Mouse (Mus musculus): ENCODE measurements around the gene Shroom3. TPM values are rescaled to one million over a fixed set of nuclear protein-coding genes. Genes with fewer than 3 reads are reported as not detected.

The Shroom3 gene
- polyA plus RNA-seq, 1 experiment from 2014 or later, result 3.2 TPM

DNA sequence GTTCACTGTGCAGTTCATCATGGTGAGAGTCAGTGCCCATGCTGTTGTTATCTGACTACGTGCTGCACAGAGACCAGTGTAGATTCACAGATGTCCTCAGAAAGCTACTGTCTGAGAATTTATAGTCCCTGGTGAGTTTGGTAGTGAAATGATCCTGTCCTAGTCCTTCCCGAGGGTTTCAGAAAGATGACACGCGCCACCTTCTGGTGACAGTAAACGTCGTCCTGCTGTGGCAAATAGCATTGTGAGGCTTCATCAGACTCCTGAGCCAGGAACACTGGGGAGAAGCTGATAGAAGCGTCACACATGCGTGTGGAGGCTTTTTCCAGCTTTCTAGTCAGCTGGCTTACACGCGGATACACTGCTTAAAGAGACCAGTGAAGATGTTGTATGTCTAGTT is 271.1 kb downstream of the Shroom3 start:
- Histone ChIP-seq H3K36me3 (peaks cover 14% of the 10 kb centered on the region; the same call in 1 of the 2 replicates), H3K4me1 (peaks cover 9% of the 10 kb centered on the region), H3K27me3 (no peaks in the 10 kb centered on the region), H3K4me3 (no peak overlapping the region), H3K27ac (no peak overlapping the region), H3K9ac (no peak overlapping the region), H3K4me2 (no peak overlapping the region), H3K9me3 (no peaks in the 10 kb centered on the region)
- no peak for ATAC-seq (ENCODE audit: insufficient number of reproducible peaks, low FRiP score, low TSS enrichment, low read depth)
- 32% methylated on average over 10 of the region's 10 CpGs for WGBS

DNA sequence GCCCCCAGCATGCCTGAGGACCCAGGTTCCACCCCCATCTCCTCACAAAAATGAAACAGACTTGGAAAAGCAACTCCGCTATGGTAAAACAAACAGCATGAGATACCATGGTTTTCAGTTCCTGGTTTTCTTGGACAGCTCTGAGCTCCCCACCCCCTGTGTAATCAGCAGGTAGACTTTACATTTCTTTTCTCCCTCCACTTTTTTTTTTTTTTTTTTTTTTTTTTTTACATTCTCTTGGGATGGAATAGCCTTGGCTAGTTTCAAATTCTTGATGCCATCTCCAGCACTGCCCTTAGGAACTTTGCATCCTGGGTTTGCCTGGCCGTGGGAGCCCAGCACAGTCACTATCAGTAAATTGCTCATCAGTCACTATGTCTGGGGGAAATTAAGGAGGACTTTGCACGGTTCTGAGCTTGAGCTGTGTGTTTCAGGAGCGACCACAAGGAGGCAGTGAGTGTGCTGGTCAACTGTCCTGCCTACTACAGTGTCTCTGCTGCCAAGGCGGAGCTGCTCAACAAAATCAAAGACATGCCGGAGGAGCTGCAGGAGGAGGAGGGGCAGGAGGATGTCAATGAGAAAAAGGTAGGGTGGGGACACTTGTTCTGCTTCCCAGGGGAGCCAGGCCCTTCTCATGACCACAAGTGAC is 271.7 kb downstream of the Shroom3 start:
- Histone ChIP-seq H3K36me3 (peaks cover 14% of the 10 kb centered on the region; the same call in 1 of the 2 replicates), H3K9ac (no peak overlapping the region), H3K9me3 (no peaks in the 10 kb centered on the region), H3K4me2 (no peak overlapping the region), H3K27me3 (no peaks in the 10 kb centered on the region), H3K4me1 (peaks cover 11% of the 10 kb centered on the region), H3K27ac (no peak overlapping the region), H3K4me3 (no peak overlapping the region)
- ATAC-seq (ENCODE audit: insufficient number of reproducible peaks, low FRiP score, low TSS enrichment, low read depth), result no peak
- 44% methylated on average over 6 of the region's 6 CpGs for WGBS

DNA sequence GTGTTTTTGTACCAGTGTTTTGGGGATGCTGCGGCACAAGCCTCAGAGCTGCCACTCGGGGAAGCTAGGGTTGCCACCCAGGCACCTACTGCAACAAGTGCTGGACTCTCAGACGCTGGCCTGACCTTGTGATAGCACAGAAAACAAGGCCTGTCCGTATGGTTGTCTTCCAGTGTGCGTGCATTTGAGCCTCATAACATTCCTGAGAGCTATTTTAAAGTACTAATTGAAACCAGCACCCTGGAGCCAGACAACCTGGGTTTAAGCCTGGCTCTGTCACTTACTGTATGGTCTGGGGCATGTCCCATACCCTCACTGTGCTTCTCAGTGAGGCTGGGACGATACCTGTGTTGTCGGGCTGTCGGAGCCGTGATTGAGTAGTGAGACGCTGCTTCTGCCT is 276.1 kb downstream of the Shroom3 start:
- ATAC-seq (ENCODE audit: insufficient number of reproducible peaks, low FRiP score, low TSS enrichment, low read depth), result no peak
- 43% methylated on average over 10 of the region's 10 CpGs for WGBS

DNA sequence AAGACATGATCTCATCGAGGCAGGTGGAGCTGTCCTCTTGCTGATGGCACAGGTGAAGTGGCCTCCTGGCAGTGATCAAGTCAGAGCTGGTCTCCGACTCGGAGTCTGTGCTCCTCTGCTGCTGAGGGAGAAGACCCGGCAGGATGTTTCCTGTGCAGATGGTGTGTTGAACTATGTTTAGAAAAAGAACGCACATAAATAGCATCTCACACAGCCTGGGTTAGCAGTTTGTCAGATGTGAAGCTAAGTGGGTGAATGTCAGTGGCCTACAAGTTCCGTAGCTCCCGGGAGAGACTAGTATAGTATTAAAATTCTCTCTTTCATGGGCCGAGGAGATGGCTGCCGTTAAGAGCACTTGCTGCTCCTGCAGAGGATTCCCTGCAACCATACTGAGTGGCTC is 276.5 kb downstream of the Shroom3 start:
- H3K9ac ChIP-seq, result no peak overlapping the region
- no peak overlapping the region for H3K4me3 ChIP-seq
- H3K36me3 ChIP-seq, result 0 out of 2 replicates have a peak, but pooled peaks cover 4% of the 10 kb centered on the region
- peaks cover 26% of the 10 kb centered on the region for H3K4me1 ChIP-seq
- WGBS, result 39% methylated on average over 9 of the region's 9 CpGs
- no peaks in the 10 kb centered on the region for H3K9me3 ChIP-seq
- no peaks in the 10 kb centered on the region for H3K27me3 ChIP-seq
- ATAC-seq (ENCODE audit: insufficient number of reproducible peaks, low FRiP score, low TSS enrichment, low read depth), result no peak
- H3K4me2 ChIP-seq, result no peak overlapping the region
- peak overlapping the region; percentile 35 for H3K27ac ChIP-seq

More for the DNA sequence above, 276.1 kb downstream of the Shroom3 start:
- Histone ChIP-seq H3K4me1 (peaks cover 26% of the 10 kb centered on the region), H3K27me3 (no peaks in the 10 kb centered on the region), H3K9me3 (no peaks in the 10 kb centered on the region), H3K36me3 (0 out of 2 replicates have a peak, but pooled peaks cover 4% of the 10 kb centered on the region), H3K4me3 (no peak overlapping the region), H3K4me2 (no peak overlapping the region), H3K9ac (no peak overlapping the region), H3K27ac (peak overlapping the region; percentile 35)

DNA sequence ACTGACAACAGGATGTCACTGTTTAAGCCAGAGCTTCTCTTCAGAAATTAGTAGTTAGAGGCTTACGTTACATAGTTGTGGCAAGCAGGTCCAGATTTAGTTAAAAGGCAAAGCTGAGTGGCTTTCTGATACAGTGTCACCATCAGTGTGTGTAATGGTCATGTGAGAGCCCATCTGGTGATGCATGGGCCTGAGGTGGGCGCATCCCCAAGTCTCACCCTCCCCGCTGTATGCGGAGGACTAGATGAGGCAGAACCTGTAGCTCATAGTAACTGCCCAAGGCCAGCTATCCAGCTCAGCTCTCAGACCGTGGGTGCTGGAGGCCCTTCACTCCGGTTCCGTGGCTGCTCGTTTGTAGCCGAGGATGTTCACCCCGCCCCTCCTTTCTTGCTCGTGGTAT is 278.1 kb downstream of the Shroom3 start:
- H3K9me3 ChIP-seq, result no peaks in the 10 kb centered on the region
- H3K36me3 ChIP-seq, result 0 out of 2 replicates have a peak, but pooled peaks cover 4% of the 10 kb centered on the region
- no peak overlapping the region for H3K9ac ChIP-seq
- no peak for ATAC-seq (ENCODE audit: insufficient number of reproducible peaks, low FRiP score, low TSS enrichment, low read depth)
- H3K27me3 ChIP-seq, result no peaks in the 10 kb centered on the region
- no peak overlapping the region for H3K4me2 ChIP-seq
- H3K27ac ChIP-seq, result no peak overlapping the region
- H3K4me3 ChIP-seq, result no peak overlapping the region
- peaks cover 26% of the 10 kb centered on the region for H3K4me1 ChIP-seq
- 74% methylated on average over 11 of the region's 11 CpGs for WGBS

DNA sequence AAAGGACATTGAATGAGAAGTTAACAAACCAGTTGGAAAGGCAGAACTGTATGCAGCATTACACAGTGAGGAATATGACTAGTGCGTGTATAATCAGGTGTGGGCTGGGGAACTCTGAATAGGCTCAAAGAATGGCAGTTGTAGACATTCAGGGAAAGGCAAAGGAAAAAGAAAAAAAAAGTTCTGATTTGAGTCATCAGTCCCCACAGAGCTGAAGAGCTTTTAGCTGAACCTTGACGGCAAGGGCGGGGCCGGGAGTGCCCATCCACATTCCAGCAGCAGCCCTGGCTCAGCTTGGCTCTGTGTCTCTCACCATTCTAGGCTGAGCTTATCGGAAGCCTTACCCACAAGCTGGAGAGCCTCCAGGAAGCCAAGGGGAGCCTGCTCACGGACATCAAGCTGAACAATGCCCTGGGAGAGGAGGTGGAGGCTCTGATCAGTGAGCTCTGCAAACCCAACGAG is 278.6 kb downstream of the Shroom3 start:
- H3K4me2 ChIP-seq, result no peak overlapping the region
- H3K36me3 ChIP-seq, result no peaks in the 10 kb centered on the region
- WGBS, result 60% methylated on average over 7 of the region's 7 CpGs
- no peak overlapping the region for H3K4me3 ChIP-seq
- no peaks in the 10 kb centered on the region for H3K27me3 ChIP-seq
- no peak overlapping the region for H3K9ac ChIP-seq
- H3K27ac ChIP-seq, result no peak overlapping the region
- ATAC-seq (ENCODE audit: insufficient number of reproducible peaks, low FRiP score, low TSS enrichment, low read depth), result no peak
- no peaks in the 10 kb centered on the region for H3K9me3 ChIP-seq
- H3K4me1 ChIP-seq, result peaks cover 26% of the 10 kb centered on the region

DNA sequence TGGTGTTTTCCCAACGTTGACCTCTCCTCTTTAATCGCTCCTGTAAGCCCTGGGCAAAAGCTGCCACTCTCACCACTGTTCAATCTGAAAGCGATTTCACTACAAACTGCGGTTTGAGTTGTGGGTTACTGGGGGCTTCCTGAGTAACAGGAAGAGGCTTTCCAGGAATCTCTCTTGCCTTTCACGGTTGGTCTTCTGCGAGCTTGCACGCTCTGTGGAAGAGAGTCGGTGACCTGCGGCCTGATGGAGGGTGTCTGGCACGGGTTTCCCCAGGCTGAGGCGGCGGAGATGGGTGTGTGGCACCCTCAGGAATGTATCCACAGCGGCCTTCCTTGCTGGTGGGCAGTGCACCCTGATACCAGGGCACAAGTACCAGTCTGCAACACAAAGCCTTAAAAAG is 281.5 kb downstream of the Shroom3 start:
- 76% methylated on average over 13 of the region's 13 CpGs for WGBS
- Histone ChIP-seq H3K27ac (no peak overlapping the region), H3K36me3 (no peaks in the 10 kb centered on the region), H3K9ac (no peak overlapping the region), H3K27me3 (no peaks in the 10 kb centered on the region), H3K4me3 (no peak overlapping the region), H3K9me3 (no peaks in the 10 kb centered on the region), H3K4me1 (peaks cover 20% of the 10 kb centered on the region), H3K4me2 (no peak overlapping the region)
- ATAC-seq (ENCODE audit: insufficient number of reproducible peaks, low FRiP score, low TSS enrichment, low read depth), result no peak

DNA sequence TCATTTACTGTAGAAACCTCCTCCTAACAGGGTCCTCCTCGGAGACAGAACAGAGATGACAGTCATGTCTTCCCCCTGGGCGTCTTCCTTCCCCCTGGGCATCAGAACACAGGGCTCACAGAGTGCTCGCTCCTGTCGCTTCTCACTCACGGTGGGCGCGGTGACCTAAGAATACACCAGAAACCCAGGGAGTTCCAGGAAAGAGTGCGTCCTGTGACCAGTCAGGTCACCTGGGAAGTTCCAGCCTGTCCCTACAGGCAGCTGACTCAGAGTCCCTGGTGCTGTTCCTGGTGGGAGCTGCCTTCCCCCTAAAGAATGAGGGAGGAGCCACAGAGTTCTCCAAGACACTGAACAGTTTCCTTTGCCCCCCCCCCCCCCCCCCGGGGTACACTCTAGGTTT is 283.9 kb downstream of the Shroom3 start:
- no peaks in the 10 kb centered on the region for H3K36me3 ChIP-seq
- H3K4me1 ChIP-seq, result no peaks in the 10 kb centered on the region
- no peak overlapping the region for H3K27ac ChIP-seq
- no peak overlapping the region for H3K4me2 ChIP-seq
- no peak overlapping the region for H3K4me3 ChIP-seq
- no peak overlapping the region for H3K9ac ChIP-seq
- H3K9me3 ChIP-seq, result no peaks in the 10 kb centered on the region
- WGBS, result 71% methylated on average over 9 of the region's 9 CpGs
- no peaks in the 10 kb centered on the region for H3K27me3 ChIP-seq
- ATAC-seq (ENCODE audit: insufficient number of reproducible peaks, low FRiP score, low TSS enrichment, low read depth), result no peak

DNA sequence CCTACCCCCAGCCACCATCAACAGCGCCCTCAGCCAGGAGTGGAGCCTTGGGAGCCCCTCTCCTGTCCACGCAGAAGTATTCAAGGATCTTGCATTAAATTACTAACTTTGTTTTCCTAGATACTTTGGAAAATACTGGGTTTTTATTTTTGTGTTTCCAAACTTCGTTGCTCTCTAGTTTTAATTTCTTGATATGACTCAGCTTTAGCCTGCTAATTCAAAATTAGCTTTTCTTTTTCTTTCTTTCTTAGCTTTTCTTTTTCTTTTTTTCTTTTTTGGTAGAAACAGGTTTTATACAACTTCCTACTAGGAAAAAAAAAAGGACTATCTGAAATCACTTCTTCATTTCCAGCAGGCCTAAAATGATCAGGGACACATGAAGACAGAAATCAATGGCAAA is 284.7 kb downstream of the Shroom3 start:
- WGBS, result 87% methylated on average over 3 of the region's 3 CpGs
- Histone ChIP-seq H3K4me1 (no peaks in the 10 kb centered on the region), H3K9ac (no peak overlapping the region), H3K4me3 (no peak overlapping the region), H3K36me3 (no peaks in the 10 kb centered on the region), H3K9me3 (no peaks in the 10 kb centered on the region), H3K27me3 (no peaks in the 10 kb centered on the region), H3K27ac (no peak overlapping the region), H3K4me2 (no peak overlapping the region)
- ATAC-seq (ENCODE audit: insufficient number of reproducible peaks, low FRiP score, low TSS enrichment, low read depth), result no peak

DNA sequence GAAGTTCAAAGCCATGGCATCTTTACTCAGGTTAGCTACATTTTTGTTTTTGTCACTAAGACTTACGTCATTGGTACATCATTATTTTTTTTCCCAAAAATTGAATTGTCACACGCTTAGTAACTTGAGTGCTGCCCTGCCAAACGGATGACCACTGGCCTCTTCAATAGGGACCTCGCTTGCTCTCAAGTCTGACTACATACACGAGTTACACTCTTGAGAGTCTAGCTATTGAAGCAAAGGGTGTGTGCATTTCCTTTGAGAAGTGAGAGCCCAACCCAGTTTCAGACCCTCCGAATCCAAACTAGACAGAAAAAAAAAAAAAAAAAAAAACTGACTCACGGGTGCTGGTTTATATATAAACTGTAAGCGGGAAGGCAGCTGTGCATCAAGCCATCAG is 286.2 kb downstream of the Shroom3 start:
- H3K4me2 ChIP-seq, result no peak overlapping the region
- no peaks in the 10 kb centered on the region for H3K36me3 ChIP-seq
- H3K27ac ChIP-seq, result no peak overlapping the region
- WGBS, result 70% methylated on average over 8 of the region's 8 CpGs
- no peak for ATAC-seq (ENCODE audit: insufficient number of reproducible peaks, low FRiP score, low TSS enrichment, low read depth)
- H3K4me1 ChIP-seq, result no peaks in the 10 kb centered on the region
- H3K27me3 ChIP-seq, result no peaks in the 10 kb centered on the region
- H3K9ac ChIP-seq, result no peak overlapping the region
- no peaks in the 10 kb centered on the region for H3K9me3 ChIP-seq
- H3K4me3 ChIP-seq, result no peak overlapping the region

DNA sequence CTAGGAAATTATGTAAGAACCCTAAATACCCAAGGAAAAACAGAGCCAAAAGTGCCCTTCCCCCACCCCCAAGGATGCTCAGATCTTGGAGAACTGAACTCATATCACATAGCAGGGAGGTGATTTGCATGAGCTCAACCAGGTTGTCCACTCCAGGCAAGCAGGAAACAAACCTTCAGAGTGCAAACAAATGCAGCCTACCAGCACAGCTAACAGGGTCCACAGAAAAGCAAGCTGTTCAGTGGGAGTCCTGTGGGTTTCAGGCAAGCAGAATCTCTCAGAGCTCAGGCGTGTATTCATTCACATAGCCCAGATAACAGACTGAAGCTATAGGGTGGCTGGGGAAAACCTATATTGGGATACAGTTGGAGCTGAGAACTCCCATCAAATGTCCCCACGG is 286.7 kb downstream of the Shroom3 start:
- ATAC-seq (ENCODE audit: insufficient number of reproducible peaks, low FRiP score, low TSS enrichment, low read depth), result no peak
- Histone ChIP-seq H3K27ac (no peak overlapping the region), H3K4me3 (no peak overlapping the region), H3K9ac (no peak overlapping the region), H3K4me1 (no peaks in the 10 kb centered on the region), H3K27me3 (no peaks in the 10 kb centered on the region), H3K4me2 (no peak overlapping the region), H3K36me3 (no peaks in the 10 kb centered on the region), H3K9me3 (no peaks in the 10 kb centered on the region)
- WGBS, result 73% methylated on average over 2 of the region's 2 CpGs

DNA sequence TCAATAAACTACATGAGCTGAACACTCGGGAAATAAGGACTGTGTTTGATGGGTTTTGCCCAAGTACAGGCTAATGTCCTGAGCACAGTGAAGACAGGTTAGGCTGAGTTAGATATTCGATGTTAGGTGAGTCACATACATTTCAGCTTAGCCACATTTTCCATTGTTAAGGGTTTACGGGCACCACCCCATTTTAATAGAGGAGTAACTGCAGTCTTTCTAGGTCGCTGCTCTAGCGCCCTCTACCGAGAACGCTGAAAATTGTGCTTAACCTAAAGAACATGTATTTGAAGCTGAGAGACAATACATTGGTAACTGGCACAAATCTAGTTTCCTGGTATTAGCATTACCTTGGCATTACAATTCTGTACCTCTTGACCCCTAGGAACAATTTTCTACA is 287.2 kb downstream of the Shroom3 start:
- Histone ChIP-seq H3K9ac (no peak overlapping the region), H3K4me3 (no peak overlapping the region), H3K27ac (no peak overlapping the region), H3K36me3 (no peaks in the 10 kb centered on the region), H3K9me3 (no peaks in the 10 kb centered on the region), H3K27me3 (no peaks in the 10 kb centered on the region), H3K4me1 (no peaks in the 10 kb centered on the region), H3K4me2 (no peak overlapping the region)
- 24% methylated on average over 7 of the region's 7 CpGs for WGBS
- no peak for ATAC-seq (ENCODE audit: insufficient number of reproducible peaks, low FRiP score, low TSS enrichment, low read depth)

DNA sequence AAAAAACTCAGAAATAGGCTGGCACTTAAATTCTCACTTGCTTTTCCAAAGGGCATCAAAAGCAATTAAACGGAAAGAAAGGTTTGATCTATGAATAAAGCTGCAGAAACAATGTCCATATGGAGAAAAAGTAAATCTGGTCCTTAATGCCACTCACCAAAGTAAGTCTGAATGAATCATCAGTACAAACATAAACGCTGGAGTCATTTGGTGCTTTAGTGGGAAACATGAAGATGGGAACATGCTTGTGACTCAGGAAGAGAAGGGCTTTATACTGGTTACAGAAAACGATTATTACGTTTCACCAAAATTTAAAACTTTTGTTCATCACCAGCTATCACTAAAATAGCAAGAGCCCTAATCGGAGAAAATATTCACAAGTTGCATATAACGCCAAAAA is 297.2 kb downstream of the Shroom3 start:
- Histone ChIP-seq H3K9me3 (no peaks in the 10 kb centered on the region), H3K27ac (no peak overlapping the region), H3K4me1 (no peaks in the 10 kb centered on the region), H3K27me3 (no peaks in the 10 kb centered on the region), H3K4me3 (no peak overlapping the region), H3K4me2 (no peak overlapping the region), H3K9ac (no peak overlapping the region), H3K36me3 (no peaks in the 10 kb centered on the region)
- ATAC-seq (ENCODE audit: insufficient number of reproducible peaks, low FRiP score, low TSS enrichment, low read depth), result no peak
- 85% methylated on average over 6 of the region's 6 CpGs for WGBS

Data from limb, embryonic 15.5 days (tissue).